Mouse (Mus musculus) gastrocnemius, postnatal 36 days (tissue): ENCODE results near the gene Rims3. TPM values are rescaled to one million over a fixed set of nuclear protein-coding genes. Genes with fewer than 3 reads are reported as not detected.

Experiments used
- DNase-seq, 2 experiments: peaks; one replicate each; pipeline ENCODE4 v3.0.0; 2022
- intact Hi-C: fragments of 180-260 bp; cut with DNase I; formaldehyde crosslinking; loops from one replicate; pipeline ENCODE4 v1.15.1; 2025
- microRNA-seq, 2 experiments: library from miRNA; unstranded; fragments of <30 nt; microRNA quantifications; one replicate each; pipeline ENCODE4 v1.2.0; 2021
- total RNA-seq, 2 experiments: library from RNA; stranded (reverse); gene quantifications; 2 replicates each; pipeline ENCODE4 v1.2.3; 2021

The Rims3 gene
- total RNA-seq, 2 experiments from 2014 or later, result 0.05 TPM; not detected in 1

GRCm38 (mm10) chr4:120928686-120929085, 74.1 kb downstream of the Rims3 start:
- intact Hi-C loops, result no loop called here
- DNase-seq, result no peak

GRCm38 (mm10) chr4:120930736-120931135, 76.1 kb downstream of the Rims3 start:
- intact Hi-C loops, result no loop called here
- DNase-seq, result no peak

- no peak for DNase-seq
- intact Hi-C loops, result no loop called here
These were observed 80.4 kb downstream of the Rims3 start for GRCm38 (mm10) chr4:120935006-120935405.

Small RNAs within 50 kb of the gene (microRNA-seq; reads per million reads assigned to microRNA genes)
- 0 reads per million in 2 experiments for gene Gm23936

Other genes with a start within 250 kb of the Rims3 start
- 10 to 100 TPM; 15.0 to 39.3 TPM for gene Cited4, start 188.2 kb upstream of the Rims3 start, total RNA-seq
- 10 to 100 TPM; 18.6 to 18.9 TPM for gene Kcnq4, start 106.2 kb upstream of the Rims3 start, total RNA-seq
- gene Nfyc, start 23.2 kb upstream of the Rims3 start, total RNA-seq, result 10 to 100 TPM; 37.9 to 40.1 TPM
- 1 to 10 TPM; 1.4 TPM for gene Exo5, start 70.2 kb downstream of the Rims3 start, total RNA-seq
- gene Zfp69, start 96.9 kb downstream of the Rims3 start, total RNA-seq, result under 1 TPM; 0.48 to 0.59 TPM
- gene Smap2, start 162.4 kb downstream of the Rims3 start, total RNA-seq, result 10 to 100 TPM; 13.7 to 14.4 TPM
- gene Col9a2, start 184.6 kb downstream of the Rims3 start, total RNA-seq, result under 1 TPM; 0.23 to 0.54 TPM
- gene Zmpste24, start 243.4 kb downstream of the Rims3 start, total RNA-seq, result 10 to 100 TPM; 15.7 to 16.1 TPM